Mouse (Mus musculus): Measurements from ENCODE around the gene Col23a1.
"Not testable (repeated sequence)": the region's sequence is repeated elsewhere in the genome, so short reads cannot be mapped to it uniquely, and the experiment has no call there.

The Col23a1 gene

GRCm38 (mm10) chr11:51590002-51590401 lies 300.3 kb downstream of the Col23a1 start:
- DNase-seq (ENCODE audit: low read depth, low spot score): no peak

GRCm38 (mm10) chr11:51591168-51591567 lies 301.4 kb downstream of the Col23a1 start:
- peak; percentile 58 for DNase-seq (ENCODE audit: low read depth, low spot score)

GRCm38 (mm10) chr11:51591915-51592314 lies 302.2 kb downstream of the Col23a1 start:
- no peak for DNase-seq (ENCODE audit: low read depth, low spot score)

- no peak for DNase-seq (ENCODE audit: low read depth, low spot score)
These were observed 303.6 kb downstream of the Col23a1 start for GRCm38 (mm10) chr11:51593368-51593767.

- no peak for DNase-seq (ENCODE audit: low read depth, low spot score)
These were observed 304.1 kb downstream of the Col23a1 start for GRCm38 (mm10) chr11:51593849-51594248.

- no peak for DNase-seq (ENCODE audit: low read depth, low spot score)
These were observed 305.1 kb downstream of the Col23a1 start for GRCm38 (mm10) chr11:51594715-51595350.

GRCm38 (mm10) chr11:51595459-51596083 lies 305.9 kb downstream of the Col23a1 start:
- no peak for DNase-seq (ENCODE audit: low read depth, low spot score)

GRCm38 (mm10) chr11:51597553-51597952 lies 307.8 kb downstream of the Col23a1 start:
- DNase-seq (ENCODE audit: low read depth, low spot score): no peak

GRCm38 (mm10) chr11:51602253-51602652 lies 312.5 kb downstream of the Col23a1 start:
- no peak for DNase-seq (ENCODE audit: low read depth, low spot score)

- DNase-seq (ENCODE audit: low read depth, low spot score): peak; percentile 82
These were observed 316.1 kb downstream of the Col23a1 start for GRCm38 (mm10) chr11:51605602-51606446.

- peak; percentile 98 for DNase-seq (ENCODE audit: low read depth, low spot score)
These were observed 316.9 kb downstream of the Col23a1 start, which contains the start of gene Hnrnpab for GRCm38 (mm10) chr11:51606447-51607095. Gene Hnrnpab, minus strand, starts transcription at chr11:51606847.

- no peak for DNase-seq (ENCODE audit: low read depth, low spot score)
These were observed 317.5 kb downstream of the Col23a1 start for GRCm38 (mm10) chr11:51607096-51607738.

- no peak for DNase-seq (ENCODE audit: low read depth, low spot score)
These were observed 319.7 kb downstream of the Col23a1 start for GRCm38 (mm10) chr11:51609266-51609909.

GRCm38 (mm10) chr11:51609940-51610339 lies 320.2 kb downstream of the Col23a1 start:
- DNase-seq (ENCODE audit: low read depth, low spot score): not testable (repeated sequence)

- DNase-seq (ENCODE audit: low read depth, low spot score): no peak
These were observed 324.5 kb downstream of the Col23a1 start for GRCm38 (mm10) chr11:51614256-51614655.

- no peak for DNase-seq (ENCODE audit: low read depth, low spot score)
These were observed 325.4 kb downstream of the Col23a1 start for GRCm38 (mm10) chr11:51615129-51615528.

- DNase-seq (ENCODE audit: low read depth, low spot score): peak; percentile 81
These were observed 325.9 kb downstream of the Col23a1 start for GRCm38 (mm10) chr11:51615601-51616000.

GRCm38 (mm10) chr11:51616113-51616512 lies 326.4 kb downstream of the Col23a1 start:
- DNase-seq (ENCODE audit: low read depth, low spot score): not testable (repeated sequence)

- peak; percentile 85 for DNase-seq (ENCODE audit: low read depth, low spot score)
These were observed 328.0 kb downstream of the Col23a1 start for GRCm38 (mm10) chr11:51617693-51618092.

GRCm38 (mm10) chr11:51618894-51619408 lies 329.2 kb downstream of the Col23a1 start:
- DNase-seq (ENCODE audit: low read depth, low spot score): no peak

Data from ES-CJ7 (cell line).